Mouse (Mus musculus): ENCODE data around the gene Ddx6. TPM values are rescaled to one million over a fixed set of nuclear protein-coding genes. Genes with fewer than 3 reads are reported as not detected.
"Not testable (repeated sequence)": the region's sequence is repeated elsewhere in the genome, so short reads cannot be mapped to it uniquely, and the experiment has no call there.

The Ddx6 gene
- polyA plus RNA-seq, 1 experiment from 2014 or later = 13.6 TPM

DNA sequence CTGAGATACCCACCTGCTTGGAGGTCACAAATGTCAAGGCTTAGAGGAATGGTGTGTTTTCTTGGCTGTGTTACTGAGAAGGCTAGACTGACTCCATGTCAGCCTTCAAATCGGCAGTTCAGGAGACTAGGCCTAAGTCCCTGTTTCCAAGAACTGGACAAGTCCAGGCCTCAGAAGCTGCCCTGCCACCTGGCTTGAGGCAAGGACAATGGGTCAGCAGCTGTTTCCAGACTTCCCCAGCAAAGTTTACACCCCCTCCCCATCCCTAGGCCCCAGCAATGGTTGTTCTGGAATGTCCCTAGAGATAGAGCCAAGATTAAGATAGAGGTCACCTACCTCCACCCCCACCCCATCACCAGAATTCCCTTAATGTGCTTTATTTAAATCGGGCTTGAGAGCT is 7.0 kb upstream of the Ddx6 start:
- Histone ChIP-seq H3K36me3 (no peaks in the 10 kb centered on the region), H3K4me2 (no peak overlapping the region), H3K9me3 (no peaks in the 10 kb centered on the region), H3K4me1 (replicated peaks) (peaks cover 18% of the 10 kb centered on the region), H3K9ac (no peak overlapping the region), H3K4me3 (no peak overlapping the region), H3K27ac (replicated peaks) (no peak overlapping the region), H3K27me3 (no peaks in the 10 kb centered on the region)
- no peak for ATAC-seq (ENCODE audit: low FRiP score, low read depth)
- 91% methylated on average over 2 of the region's 2 CpGs for WGBS

DNA sequence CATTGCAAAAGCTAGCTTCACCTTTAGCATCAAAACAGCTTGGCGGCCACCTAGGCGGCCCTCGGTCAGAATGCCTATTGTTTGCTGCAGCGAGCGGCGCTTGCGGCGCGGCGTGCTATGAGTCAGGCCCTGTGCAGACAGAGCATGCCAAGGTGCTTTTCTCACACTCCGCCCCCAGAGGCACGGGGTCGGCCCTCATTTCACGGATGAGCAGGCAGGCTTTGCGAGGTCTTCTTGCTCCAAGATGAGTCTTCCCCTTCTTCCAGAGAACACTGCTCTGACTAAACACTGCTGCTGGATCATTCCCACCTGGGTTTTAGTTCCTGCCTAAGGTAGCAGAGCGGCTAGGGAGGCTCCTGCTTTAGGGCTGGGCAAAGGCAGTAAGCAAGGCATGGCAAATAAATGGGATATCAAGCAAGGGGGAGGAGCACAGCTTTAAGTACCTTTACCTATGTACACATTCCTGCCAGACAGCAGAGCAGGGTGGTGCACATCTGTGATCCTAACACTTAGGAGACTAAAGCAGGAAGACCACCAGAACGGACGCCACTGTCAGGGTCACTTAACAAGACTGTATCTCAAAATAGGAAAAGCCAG is 5.7 kb upstream of the Ddx6 start:
- H3K4me1 ChIP-seq (replicated peaks) = peaks cover 31% of the 10 kb centered on the region
- H3K4me2 ChIP-seq = peak overlapping the region; percentile 43
- H3K27me3 ChIP-seq = no peaks in the 10 kb centered on the region
- H3K9ac ChIP-seq = 0 out of 2 replicates have a peak overlapping the region, but pooled peaks have one; percentile 10
- ATAC-seq (ENCODE audit: low FRiP score, low read depth) = peak; percentile 27; the same call in 1 of the 2 replicates
- no peak overlapping the region for H3K4me3 ChIP-seq
- no peaks in the 10 kb centered on the region for H3K36me3 ChIP-seq
- H3K9me3 ChIP-seq = no peaks in the 10 kb centered on the region
- H3K27ac ChIP-seq (replicated peaks) = peak overlapping the region; percentile 47; the same call in 1 of the 2 replicates
- 3% methylated on average over 18 of the region's 18 CpGs for whole genome bisulfite sequencing

GRCm38 (mm10) chr9:44599616-44600015 is 5.1 kb upstream of the Ddx6 start:
- Histone ChIP-seq H3K9me3 (no peaks in the 10 kb centered on the region), H3K4me1 (replicated peaks) (peaks cover 31% of the 10 kb centered on the region), H3K27ac (replicated peaks) (no peak overlapping the region), H3K36me3 (no peaks in the 10 kb centered on the region), H3K9ac (no peak overlapping the region), H3K27me3 (no peaks in the 10 kb centered on the region), H3K4me2 (no peak overlapping the region), H3K4me3 (no peak overlapping the region)
- 18% methylated on average over 4 of the region's 6 CpGs for WGBS
- ATAC-seq (ENCODE audit: low FRiP score, low read depth) = no peak

DNA sequence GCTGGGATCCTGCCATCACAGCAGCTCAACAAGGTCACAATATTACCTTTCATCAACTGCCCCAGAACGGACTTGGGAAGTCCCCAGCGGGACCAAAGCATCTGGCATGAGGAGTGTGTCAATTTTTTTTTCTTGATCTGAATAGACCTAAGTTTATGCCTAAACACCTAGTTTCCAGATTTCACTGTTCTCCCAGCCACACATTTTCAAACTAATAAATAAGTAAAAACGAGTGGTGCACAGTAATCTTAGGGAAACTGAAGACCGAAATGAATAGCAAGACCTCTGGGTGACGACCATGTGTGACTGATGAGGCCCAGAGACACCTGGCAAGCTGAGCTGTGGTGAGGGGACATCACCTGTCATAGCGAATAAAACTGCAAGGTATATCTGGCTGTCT is 3.9 kb upstream of the Ddx6 start:
- Histone ChIP-seq H3K27me3 (no peaks in the 10 kb centered on the region), H3K27ac (replicated peaks) (no peak overlapping the region), H3K9me3 (no peaks in the 10 kb centered on the region), H3K4me1 (replicated peaks) (peaks cover 31% of the 10 kb centered on the region), H3K36me3 (no peaks in the 10 kb centered on the region), H3K9ac (no peak overlapping the region), H3K4me2 (no peak overlapping the region), H3K4me3 (no peak overlapping the region)
- WGBS = 82% methylated on average over 6 of the region's 6 CpGs
- ATAC-seq (ENCODE audit: low FRiP score, low read depth) = no peak

GRCm38 (mm10) chr9:44602766-44603165 is 1.9 kb upstream of the Ddx6 start:
- Histone ChIP-seq H3K4me3 (peak overlapping the region; percentile 100), H3K27ac (replicated peaks) (peak overlapping the region; percentile 100)
- no peak for ATAC-seq (ENCODE audit: low FRiP score, low read depth)

DNA sequence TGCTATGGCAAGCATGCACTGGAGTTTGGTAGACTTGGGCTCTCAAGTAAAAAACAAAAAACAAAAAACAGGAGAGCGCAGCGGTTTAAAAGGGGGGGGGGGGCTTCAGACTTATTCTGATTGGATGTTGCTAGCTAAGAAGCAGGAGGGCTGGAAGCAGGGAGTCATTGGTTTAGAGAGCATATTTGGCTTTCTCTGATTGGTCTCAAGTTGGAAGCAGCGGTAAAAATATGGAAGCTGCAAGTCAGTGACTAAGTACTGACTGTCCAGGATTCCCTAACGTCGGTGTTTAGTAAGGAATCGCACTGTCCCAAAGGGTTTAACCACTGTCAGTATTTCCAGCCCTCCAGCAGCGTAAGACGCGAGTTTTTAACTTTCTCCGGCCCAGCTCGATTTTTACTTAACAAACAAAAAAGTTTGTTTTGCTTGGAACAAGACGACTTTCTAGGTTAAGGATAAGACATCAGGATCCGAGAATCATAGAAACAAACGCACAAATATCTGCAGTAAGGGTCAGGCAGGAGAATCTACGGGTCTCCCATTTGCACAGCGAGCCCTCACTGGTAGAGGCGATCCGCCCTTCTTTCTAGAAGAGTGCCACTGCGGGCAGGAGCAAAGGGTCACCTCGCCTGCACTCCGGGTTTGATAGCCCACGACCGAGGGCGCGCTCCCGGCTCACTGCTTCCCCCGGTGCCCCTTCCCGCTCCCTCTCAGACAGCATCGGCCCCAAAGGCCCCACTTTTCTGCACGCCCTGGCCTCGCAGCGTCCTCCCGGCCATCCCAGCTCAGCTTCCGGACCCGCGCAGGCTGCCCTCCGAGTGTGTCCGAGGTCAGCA is 1.0 kb upstream of the Ddx6 start:
- H3K9ac ChIP-seq = peak overlapping the region; percentile 100
- WGBS = under 1% methylated on average over 38 of the region's 38 CpGs
- H3K9me3 ChIP-seq = no peaks in the 10 kb centered on the region
- peak overlapping the region; percentile 95 for H3K4me2 ChIP-seq
- peak overlapping the region; percentile 100 for H3K4me3 ChIP-seq
- ATAC-seq (ENCODE audit: low FRiP score, low read depth) = peak; percentile 71
- peaks cover 11% of the 10 kb centered on the region; the same call in 1 of the 2 replicates for H3K36me3 ChIP-seq
- peaks cover 50% of the 10 kb centered on the region for H3K4me1 ChIP-seq (replicated peaks)
- peak overlapping the region; percentile 100 for H3K27ac ChIP-seq (replicated peaks)
- H3K27me3 ChIP-seq = no peaks in the 10 kb centered on the region

More at GRCm38 (mm10) chr9:44602766-44603165, 1.9 kb upstream of the Ddx6 start:
- peaks cover 46% of the 10 kb centered on the region for H3K4me1 ChIP-seq (replicated peaks)
- H3K9ac ChIP-seq = peak overlapping the region; percentile 28; the same call in 1 of the 2 replicates
- WGBS = 70% methylated on average over 6 of the region's 6 CpGs
- no peaks in the 10 kb centered on the region for H3K27me3 ChIP-seq
- no peaks in the 10 kb centered on the region for H3K9me3 ChIP-seq
- H3K4me2 ChIP-seq = peak overlapping the region; percentile 95
- 0 out of 2 replicates have a peak, but pooled peaks cover 4% of the 10 kb centered on the region for H3K36me3 ChIP-seq

DNA sequence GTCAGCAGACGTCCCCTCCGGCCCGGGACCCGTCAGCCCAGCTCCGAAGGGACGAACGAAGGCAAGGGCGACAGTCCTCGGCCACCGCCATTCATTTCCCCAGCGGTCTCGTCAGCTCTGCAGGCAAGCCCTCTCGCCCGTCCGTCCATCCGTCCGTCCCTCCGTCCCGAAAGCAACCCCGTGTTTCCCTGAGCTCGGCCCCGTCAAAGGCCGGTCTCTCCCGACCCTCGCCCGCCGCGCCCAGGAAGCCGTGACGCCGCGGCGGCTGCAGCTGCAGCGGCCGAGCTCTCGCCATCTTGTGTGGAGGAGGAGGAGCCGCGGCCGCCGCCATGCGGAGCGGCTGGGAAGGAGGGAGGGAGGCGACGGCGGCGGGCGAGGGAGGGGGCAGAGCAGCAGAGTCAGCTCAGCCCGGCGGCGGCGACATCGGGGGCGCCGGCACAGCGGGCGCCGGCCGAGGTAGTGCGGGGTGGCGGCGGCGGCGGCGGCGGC is 358 bp upstream of the Ddx6 start:
- H3K4me3 ChIP-seq = peak overlapping the region; percentile 100
- H3K4me2 ChIP-seq = peak overlapping the region; percentile 95
- WGBS = under 1% methylated on average over 36 of the region's 65 CpGs
- peaks cover 50% of the 10 kb centered on the region for H3K4me1 ChIP-seq (replicated peaks)
- peak overlapping the region; percentile 100 for H3K27ac ChIP-seq (replicated peaks)
- peak overlapping the region; percentile 100 for H3K9ac ChIP-seq
- H3K36me3 ChIP-seq = peaks cover 15% of the 10 kb centered on the region; the same call in 1 of the 2 replicates
- no peaks in the 10 kb centered on the region for H3K9me3 ChIP-seq
- ATAC-seq (ENCODE audit: low FRiP score, low read depth) = peak; percentile 86
- H3K27me3 ChIP-seq = no peaks in the 10 kb centered on the region

DNA sequence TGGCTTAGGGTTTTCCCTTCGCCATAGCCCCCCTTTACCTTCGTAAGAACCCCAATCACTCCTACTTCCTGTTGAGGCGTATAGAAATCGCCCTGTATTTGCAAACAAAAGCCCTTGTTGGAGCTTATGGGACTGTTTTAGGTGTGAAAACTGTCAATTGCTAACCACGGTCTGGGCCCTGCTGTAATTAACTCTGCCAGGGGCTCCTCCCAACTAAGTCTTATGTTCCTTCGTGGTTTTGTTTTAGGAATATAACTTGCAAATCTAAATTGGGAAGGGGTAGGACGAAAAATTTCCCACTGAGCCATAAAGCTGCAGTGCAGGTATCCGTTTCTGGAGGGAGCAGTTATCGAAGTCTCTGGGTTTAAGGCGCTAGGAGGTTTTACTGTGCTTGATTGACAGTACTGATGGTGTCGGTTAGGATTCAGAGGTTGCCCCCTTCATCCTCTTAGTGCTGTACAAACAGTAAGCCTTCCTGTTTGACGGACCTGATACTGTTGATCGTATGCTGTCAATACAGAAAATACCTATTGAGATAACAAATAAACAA is 999 bp downstream of the Ddx6 start:
- ATAC-seq (ENCODE audit: low FRiP score, low read depth) = no peak
- WGBS = under 1% methylated on average over 13 of the region's 13 CpGs

DNA sequence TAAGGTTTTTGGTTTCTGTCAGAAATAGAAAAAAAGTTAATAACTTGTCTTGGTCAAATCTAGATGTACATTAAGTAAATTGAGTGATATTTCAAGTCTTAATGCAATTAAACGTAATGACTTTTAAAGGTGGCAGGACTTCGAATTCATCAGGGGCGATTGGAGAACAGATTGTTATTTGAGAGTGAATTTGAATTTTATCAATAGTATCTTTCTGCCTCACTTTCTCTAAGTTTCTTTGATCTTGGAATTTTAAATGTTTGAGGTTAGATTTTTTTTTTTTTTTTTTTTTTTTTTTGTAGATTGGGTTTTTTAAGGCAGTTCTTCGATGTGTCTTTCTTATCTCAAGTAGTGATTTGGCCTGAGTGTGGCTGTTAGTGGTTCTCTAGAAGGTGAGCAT is 2.0 kb downstream of the Ddx6 start:
- H3K27ac ChIP-seq (replicated peaks) = no peak overlapping the region
- WGBS = 58% methylated on average over 4 of the region's 4 CpGs
- H3K36me3 ChIP-seq = peaks cover 30% of the 10 kb centered on the region
- peak overlapping the region; percentile 100 for H3K4me3 ChIP-seq
- no peaks in the 10 kb centered on the region for H3K9me3 ChIP-seq
- no peak for ATAC-seq (ENCODE audit: low FRiP score, low read depth)
- H3K4me2 ChIP-seq = peak overlapping the region; percentile 95
- H3K9ac ChIP-seq = no peak overlapping the region
- H3K4me1 ChIP-seq (replicated peaks) = peaks cover 50% of the 10 kb centered on the region
- H3K27me3 ChIP-seq = no peaks in the 10 kb centered on the region

More for the DNA sequence above, 999 bp downstream of the Ddx6 start:
- Histone ChIP-seq H3K27ac (replicated peaks) (peak overlapping the region; percentile 100), H3K4me1 (replicated peaks) (peaks cover 50% of the 10 kb centered on the region), H3K4me3 (peak overlapping the region; percentile 100), H3K27me3 (no peaks in the 10 kb centered on the region), H3K4me2 (peak overlapping the region; percentile 95), H3K36me3 (peaks cover 25% of the 10 kb centered on the region), H3K9me3 (no peaks in the 10 kb centered on the region), H3K9ac (peak overlapping the region; percentile 100)

DNA sequence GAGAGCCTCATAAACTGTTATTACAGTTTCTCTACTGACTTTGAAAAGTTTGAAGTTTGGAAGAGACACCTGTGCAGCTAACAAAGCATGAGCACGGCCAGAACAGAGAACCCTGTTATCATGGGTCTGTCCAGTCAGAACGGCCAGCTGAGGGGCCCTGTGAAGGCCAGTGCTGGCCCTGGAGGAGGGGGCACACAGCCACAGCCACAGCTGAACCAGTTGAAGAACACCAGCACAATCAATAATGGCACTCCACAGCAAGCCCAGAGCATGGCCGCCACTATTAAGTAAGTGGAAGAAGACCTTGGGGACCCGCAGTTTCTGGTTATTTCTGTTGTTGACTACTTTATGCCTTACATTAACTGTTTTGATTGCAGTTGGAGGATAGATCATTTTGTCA is 2.6 kb downstream of the Ddx6 start:
- Histone ChIP-seq H3K27me3 (no peaks in the 10 kb centered on the region), H3K4me1 (replicated peaks) (peaks cover 50% of the 10 kb centered on the region), H3K27ac (replicated peaks) (no peak overlapping the region), H3K9me3 (no peaks in the 10 kb centered on the region), H3K4me3 (peak overlapping the region; percentile 3; the same call in 1 of the 2 replicates), H3K36me3 (peaks cover 34% of the 10 kb centered on the region), H3K4me2 (peak overlapping the region; percentile 95), H3K9ac (no peak overlapping the region)
- WGBS = 49% methylated on average over 4 of the region's 4 CpGs
- ATAC-seq (ENCODE audit: low FRiP score, low read depth) = no peak

GRCm38 (mm10) chr9:44610371-44610770 is 5.7 kb downstream of the Ddx6 start:
- Histone ChIP-seq H3K9ac (no peak overlapping the region), H3K4me1 (replicated peaks) (peaks cover 35% of the 10 kb centered on the region), H3K9me3 (no peaks in the 10 kb centered on the region), H3K4me3 (no peak overlapping the region), H3K27me3 (no peaks in the 10 kb centered on the region), H3K4me2 (no peak overlapping the region), H3K36me3 (peaks cover 62% of the 10 kb centered on the region), H3K27ac (replicated peaks) (no peak overlapping the region)
- ATAC-seq (ENCODE audit: low FRiP score, low read depth) = no peak
- WGBS = 97% methylated on average over 25 of the region's 25 CpGs

DNA sequence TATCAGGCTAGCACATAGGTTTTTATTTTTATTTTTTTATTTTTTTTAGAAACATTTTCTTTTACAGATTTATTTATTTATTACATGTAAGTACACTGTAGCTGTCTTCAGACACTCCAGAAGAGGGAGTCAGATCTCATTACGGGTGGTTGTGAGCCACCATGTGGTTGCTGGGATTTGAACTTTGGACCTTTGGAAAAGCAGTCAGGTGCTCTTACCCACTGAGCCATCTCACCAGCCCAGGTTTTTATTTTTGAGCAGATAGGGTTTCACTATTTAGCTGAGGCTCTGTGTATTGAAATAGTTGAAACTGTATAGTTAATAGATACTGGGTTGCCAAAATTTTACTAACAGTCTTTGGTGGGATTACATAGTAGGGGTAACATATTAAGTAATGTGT is 8.4 kb downstream of the Ddx6 start:
- WGBS = 64% methylated on average over 1 of the region's 1 CpGs
- Histone ChIP-seq H3K36me3 (peaks cover 81% of the 10 kb centered on the region), H3K4me1 (replicated peaks) (peaks cover 16% of the 10 kb centered on the region)
- H3K4me2 ChIP-seq; H3K4me3 ChIP-seq; H3K27ac ChIP-seq (replicated peaks); H3K9ac ChIP-seq; ATAC-seq (ENCODE audit: low FRiP score, low read depth); H3K9me3 ChIP-seq; H3K27me3 ChIP-seq: not testable (repeated sequence)
